27 mouse cellular contexts compared by ENCODE assay signal in the genomic region with DNA sequence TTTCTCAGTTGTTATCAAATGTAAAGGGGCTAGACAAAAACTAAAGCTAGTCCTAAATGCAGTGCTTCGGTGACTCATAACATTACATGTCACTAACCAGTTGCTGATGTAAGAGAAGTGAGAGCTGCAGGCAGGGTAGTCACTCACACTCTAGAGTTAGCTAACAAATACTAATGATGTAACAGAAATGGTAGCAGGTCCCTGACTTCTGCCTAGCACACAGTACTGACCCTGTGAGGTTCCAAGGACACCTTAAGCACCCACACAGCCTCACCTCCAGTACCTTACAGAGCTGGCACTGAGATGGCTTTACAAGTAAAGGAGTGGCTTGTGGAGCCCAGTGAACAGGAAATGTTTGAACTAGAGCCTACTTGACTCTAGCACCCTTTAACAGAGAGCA.
A peak's percentile ranks its signal among the peaks of the same experiment; 100 is the strongest.
DNase-seq lines count a peak whose midpoint lies in the region; ATAC-seq and TF ChIP-seq lines count a peak whose summit lies in the region.
"Had no signal": no experiment of that assay in that cellular context is flagged by ENCODE, and none has a peak within 500 bp of the region (broad histone marks: within the 10 kb centered on the region; RNA-seq: fewer than 3 reads in every experiment).

No protein-coding gene starts in this region.

- H3K4me2 ChIP-seq in liver, embryonic 16.5 days (ENCODE audit: low read depth, low read length) = no peak overlapping the region
- H3K4me2 ChIP-seq in liver, embryonic 11.5 days = no peak overlapping the region
- H3K4me2 ChIP-seq in lung, postnatal 0 days (replicated peaks; ENCODE audit: low read depth, low read length) = no peak overlapping the region
- H3K4me2 ChIP-seq in CH12.LX (ENCODE audit: insufficient read depth, low read depth, poor library complexity, severe bottlenecking) = 0 out of 2 replicates have a peak overlapping the region, but pooled peaks have one; percentile 32
- H3K4me2 ChIP-seq: embryonic facial prominence, embryonic 12.5 days; embryonic facial prominence, embryonic 15.5 days; forebrain, embryonic 12.5 days; forebrain, embryonic 15.5 days; heart, embryonic 13.5 days; hindbrain, embryonic 14.5 days had no signal

- DNase-seq in liver, embryonic 11.5 days (ENCODE audit: low spot score) = no peak
- DNase-seq in lung, postnatal 0 days (ENCODE audit: low spot score) = peak; percentile 69
- no peak for DNase-seq in lung, postnatal 14 days
- DNase-seq in 3T3-L1 (ENCODE audit: low read depth, low spot score) (peak; percentile 37), CH12.LX (ENCODE audit: extremely low read depth) (peak; percentile 48)
- DNase-seq in spleen, postnatal 36 days (ENCODE audit: low spot score in 2 of 2) = no peak
- DNase-seq: adrenal gland, adult 2 months; adrenal gland, postnatal 14 days; cerebellum, adult 11 months; cerebellum, adult 2 months; cerebellum, adult 9-11 months; cerebellum, postnatal 25 days; gastrocnemius, postnatal 10 days; gastrocnemius, postnatal 36 days; heart, adult 2 months; heart, postnatal 14 days; heart, postnatal 4 days had no signal

- H3K9ac ChIP-seq in liver, embryonic 16.5 days (ENCODE audit: low read depth, low read length) = no peak overlapping the region
- no peak overlapping the region for H3K9ac ChIP-seq in liver, embryonic 11.5 days (ENCODE audit: low read depth, low read length)
- no peak overlapping the region for H3K9ac ChIP-seq in lung, postnatal 0 days (replicated peaks; ENCODE audit: low read depth)
- no peak overlapping the region for H3K9ac ChIP-seq in CH12.LX (ENCODE audit: insufficient read depth, low read depth)
- H3K9ac ChIP-seq: embryonic facial prominence, embryonic 12.5 days; embryonic facial prominence, embryonic 15.5 days; forebrain, embryonic 12.5 days; forebrain, embryonic 15.5 days; heart, embryonic 13.5 days; hindbrain, embryonic 14.5 days had no signal

- no peak for TF ChIP-seq CTCF in lung, postnatal 0 days (IDR thresholded peaks at IDR 0.05)
- TF ChIP-seq CTCF in CH12.LX (conservative IDR thresholded peaks at IDR 0.05 in 1 of 2, IDR thresholded peaks at IDR 0.05 in 1 of 2; ENCODE audit: low read depth in 2 of 2, low read length in 2 of 2) = no peak

- ATAC-seq in liver, embryonic 16.5 days (ENCODE audit: low read depth) = 0 out of 2 replicates have a peak, but pooled peaks have one; percentile 21
- ATAC-seq in liver, embryonic 11.5 days (replicated peaks; ENCODE audit: low FRiP score) = no peak
- peak; percentile 93 for ATAC-seq in lung, postnatal 0 days
- no peak for ATAC-seq in CD4-positive, CD25-positive, alpha-beta regulatory T cell, adult 4 months
- ATAC-seq: forebrain, embryonic 15.5 days; hindbrain, postnatal 0 days had no signal

- 74% methylated on average over 1 of the region's 1 CpGs for WGBS in liver, embryonic 16.5 days (ENCODE audit: insufficient replicate concordance)
- 96% methylated on average over 1 of the region's 1 CpGs for WGBS in liver, embryonic 11.5 days
- WGBS in lung, postnatal 0 days = 68% methylated on average over 1 of the region's 1 CpGs

- H3K27me3 ChIP-seq in liver, embryonic 16.5 days (ENCODE audit: control insufficient read depth, insufficient read depth, low read depth, low read length) = no peaks in the 10 kb centered on the region
- no peaks in the 10 kb centered on the region for H3K27me3 ChIP-seq in liver, embryonic 11.5 days (replicated peaks; ENCODE audit: control insufficient read depth, insufficient read depth, low read length)
- H3K27me3 ChIP-seq in lung, postnatal 0 days (replicated peaks; ENCODE audit: insufficient read depth, low read length) = no peaks in the 10 kb centered on the region
- no peaks in the 10 kb centered on the region for H3K27me3 ChIP-seq in CH12.LX (replicated peaks)
- H3K27me3 ChIP-seq: embryonic facial prominence, embryonic 12.5 days; embryonic facial prominence, embryonic 15.5 days; forebrain, embryonic 12.5 days; forebrain, embryonic 15.5 days; heart, embryonic 13.5 days had no signal

- no peak overlapping the region for H3K27ac ChIP-seq in liver, embryonic 16.5 days (ENCODE audit: low read length)
- no peak overlapping the region for H3K27ac ChIP-seq in liver, embryonic 11.5 days (ENCODE audit: low read depth, low read length)
- H3K27ac ChIP-seq in lung, postnatal 0 days (ENCODE audit: low read length) = no peak overlapping the region
- H3K27ac ChIP-seq in CH12.LX (ENCODE audit: insufficient read depth, low read depth) = no peak overlapping the region
- H3K27ac ChIP-seq: embryonic facial prominence, embryonic 12.5 days; embryonic facial prominence, embryonic 15.5 days; forebrain, embryonic 12.5 days; forebrain, embryonic 15.5 days; heart, adult 2 months; heart, embryonic 10.5 days; heart, embryonic 13.5 days; hindbrain, embryonic 14.5 days; hindbrain, postnatal 0 days had no signal

- no peaks in the 10 kb centered on the region for H3K79me2 ChIP-seq in CH12.LX (replicated peaks; ENCODE audit: control insufficient read depth, extremely low read depth, insufficient read depth, poor library complexity, severe bottlenecking)

- no peaks in the 10 kb centered on the region for H3K36me3 ChIP-seq in liver, embryonic 16.5 days (ENCODE audit: control insufficient read depth, insufficient read depth)
- no peaks in the 10 kb centered on the region for H3K36me3 ChIP-seq in liver, embryonic 11.5 days (ENCODE audit: control insufficient read depth, insufficient read depth, low read length)
- no peaks in the 10 kb centered on the region for H3K36me3 ChIP-seq in lung, postnatal 0 days (ENCODE audit: insufficient read depth, low read length)
- H3K36me3 ChIP-seq in CH12.LX (replicated peaks in 1 of 2; ENCODE audit: control insufficient read depth in 1 of 2, insufficient read depth in 1 of 2, low read length in 1 of 2) = no peaks in the 10 kb centered on the region
- H3K36me3 ChIP-seq: embryonic facial prominence, embryonic 12.5 days; embryonic facial prominence, embryonic 15.5 days; forebrain, embryonic 12.5 days; forebrain, embryonic 15.5 days; heart, embryonic 10.5 days; heart, embryonic 13.5 days had no signal

- dilution Hi-C loops in CH12.LX (cut with MboI; ENCODE audit: extremely low pct_ligation_motif_present, extremely low pct_unique_long_range_greater_than_20kb, low sequenced_read_pairs) = no loop called here

- TF ChIP-seq POLR2A in CH12.LX (IDR thresholded peaks at IDR 0.05; ENCODE audit: low read depth, low read length) = no peak

- H3K4me3 ChIP-seq in liver, embryonic 16.5 days (ENCODE audit: low read depth, low read length) = no peak overlapping the region
- H3K4me3 ChIP-seq in liver, embryonic 11.5 days (ENCODE audit: low read depth, low read length) = no peak overlapping the region
- no peak overlapping the region for H3K4me3 ChIP-seq in lung, postnatal 0 days (ENCODE audit: low read depth, low read length)
- H3K4me3 ChIP-seq in CH12.LX (replicated peaks in 1 of 3; ENCODE audit: low read depth in 2 of 3, low read length in 2 of 3, poor library complexity in 1 of 3) = no peak overlapping the region
- H3K4me3 ChIP-seq: embryonic facial prominence, embryonic 12.5 days; embryonic facial prominence, embryonic 15.5 days; forebrain, embryonic 12.5 days; forebrain, embryonic 15.5 days; heart, adult 2 months; heart, embryonic 10.5 days; heart, embryonic 13.5 days had no signal

- H3K4me1 ChIP-seq in liver, embryonic 16.5 days (ENCODE audit: control insufficient read depth, low read depth, low read length) = no peaks in the 10 kb centered on the region
- H3K4me1 ChIP-seq in liver, embryonic 11.5 days (replicated peaks; ENCODE audit: control insufficient read depth, insufficient read depth, low read length) = no peaks in the 10 kb centered on the region
- no peaks in the 10 kb centered on the region for H3K4me1 ChIP-seq in lung, postnatal 0 days (ENCODE audit: insufficient read depth, low read depth, low read length)
- peaks cover 3 to 24% of the 10 kb centered on the region in 2 experiments for H3K4me1 ChIP-seq in CH12.LX (ENCODE audit: control insufficient read depth in 1 of 2, insufficient read depth in 2 of 2)
- H3K4me1 ChIP-seq: embryonic facial prominence, embryonic 12.5 days; embryonic facial prominence, embryonic 15.5 days; forebrain, embryonic 12.5 days; forebrain, embryonic 15.5 days; heart, embryonic 10.5 days had no signal

- in situ Hi-C loops in CH12.LX (cut with MboI; ENCODE audit: low pct_ligation_motif_present, low pct_unique_long_range_greater_than_20kb, low sequenced_read_pairs) = no loop called here

- no peak for TF ChIP-seq RAD21 in CH12.LX (IDR thresholded peaks at IDR 0.05; ENCODE audit: low read depth, low read length)

- TF ChIP-seq EP300 in lung, postnatal 0 days (IDR thresholded peaks at IDR 0.05) = no peak
- no peak for TF ChIP-seq EP300 in CH12.LX (IDR thresholded peaks at IDR 0.05; ENCODE audit: low read length)

- no peaks in the 10 kb centered on the region for H3K9me3 ChIP-seq in liver, embryonic 16.5 days (replicated peaks; ENCODE audit: control insufficient read depth, low read length)
- H3K9me3 ChIP-seq in liver, embryonic 11.5 days (ENCODE audit: control insufficient read depth, low read length) = no peaks in the 10 kb centered on the region
- H3K9me3 ChIP-seq in lung, postnatal 0 days (ENCODE audit: low read length) = no peaks in the 10 kb centered on the region
- no peaks in the 10 kb centered on the region for H3K9me3 ChIP-seq in CH12.LX (replicated peaks; ENCODE audit: low read length)
- H3K9me3 ChIP-seq: embryonic facial prominence, embryonic 12.5 days; embryonic facial prominence, embryonic 15.5 days; forebrain, embryonic 12.5 days; forebrain, embryonic 15.5 days; heart, embryonic 10.5 days had no signal

TF ChIP-seq in CH12.LX, 34 proteins besides CTCF, POLR2A, EP300 and RAD21 (continues in another document):
- TF ChIP-seq TBP (conservative IDR thresholded peaks at IDR 0.05; ENCODE audit: low read depth, low read length) (no peak), PAX5 (IDR thresholded peaks at IDR 0.05; ENCODE audit: low read length) (no peak), IRF4 (IDR thresholded peaks at IDR 0.05; ENCODE audit: low read depth, low read length) (peak; percentile 89), ZNF384 (IDR thresholded peaks at IDR 0.05; ENCODE audit: low read depth, low read length) (no peak), CHD2 (IDR thresholded peaks at IDR 0.05; ENCODE audit: low read length) (no peak), CHD1 (IDR thresholded peaks at IDR 0.05; ENCODE audit: low read depth, low read length) (no peak), BHLHE40 (IDR thresholded peaks at IDR 0.05; ENCODE audit: low read depth, low read length) (peak; percentile 42; the same call in 1 of the 2 replicates), ETS1 (conservative IDR thresholded peaks at IDR 0.05; ENCODE audit: low read depth, low read length) (no peak; the same call in 1 of the 2 replicates), JUND (conservative IDR thresholded peaks at IDR 0.05; ENCODE audit: low read depth, low read length) (peak; percentile 77), ZC3H11A (IDR thresholded peaks at IDR 0.05; ENCODE audit: low read depth, low read length) (no peak), MYC (IDR thresholded peaks at IDR 0.05; ENCODE audit: low read depth, low read length) (no peak), HCFC1 (IDR thresholded peaks at IDR 0.05; ENCODE audit: low read depth, low read length) (no peak), USF1 (IDR thresholded peaks at IDR 0.05; ENCODE audit: low read depth, low read length) (no peak), MEF2A (IDR thresholded peaks at IDR 0.05; ENCODE audit: borderline replicate concordance, low read depth, low read length) (0 out of 2 replicates have a peak, but pooled peaks have one; percentile 17)

Comparison
In these comparisons a context has a peak if more than half of its experiments do, and no peak if none do; other contexts are left out.
1. ATAC-seq: peak in liver, embryonic 16.5 days (single experiment) and lung, postnatal 0 days (single experiment); none in liver, embryonic 11.5 days (single experiment) and CD4-positive, CD25-positive, alpha-beta regulatory T cell, adult 4 months (single experiment).
2. DNase-seq: peak in lung, postnatal 0 days (single experiment), 3T3-L1 (single experiment) and CH12.LX (single experiment); none in liver, embryonic 11.5 days (single experiment), lung, postnatal 14 days (single experiment) and spleen, postnatal 36 days (0 of 2).